Mouse (Mus musculus): Measurements from ENCODE around the gene Coq10a.

DNA sequence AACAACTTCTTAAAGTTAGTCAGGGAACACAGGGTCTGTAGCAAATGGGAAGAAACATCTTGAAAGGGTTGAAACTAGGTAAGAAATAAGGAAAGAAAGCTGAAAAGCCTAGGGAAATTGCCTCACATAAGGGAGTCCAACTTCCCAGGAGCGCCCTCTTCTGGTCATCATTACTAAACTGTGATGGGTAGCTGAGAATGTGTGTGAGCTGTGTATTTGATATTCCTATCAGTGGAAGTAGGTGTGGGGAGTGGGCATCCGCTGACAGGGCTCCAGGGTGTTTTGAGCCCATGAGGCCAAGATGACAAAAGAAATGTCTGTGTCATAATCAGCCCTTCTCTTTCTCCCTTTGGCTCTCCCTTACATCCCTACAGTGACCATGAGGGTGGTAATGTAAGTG, 10.0 kb downstream of the Coq10a start:
- TF ChIP-seq CTCF (IDR thresholded peaks at IDR 0.05; ENCODE audit: low read depth) (peak; percentile 80), EP300 (optimal IDR thresholded peaks at IDR 0.05) (no peak)
